Mouse (Mus musculus) G1E (cell line): ENCODE data around the gene Ttc39d.

ENCODE experiments used
- CTCF ChIP-seq: IDR thresholded peaks from 2 replicates; pipeline ENCODE4 v1.5.1; 2012; ENCODE audit warnings: low read depth, low read length, inconsistent platforms, mixed read lengths
- GATA1 ChIP-seq: IDR thresholded peaks from 2 replicates; pipeline ENCODE4 v1.6.1; 2012; ENCODE audit warnings: borderline replicate concordance, low read length, inconsistent platforms, mixed read lengths
- TAL1 ChIP-seq: conservative IDR thresholded peaks from 2 replicates; pipeline ENCODE4 v1.6.1; 2012; ENCODE audit warnings: low read depth, low read length, inconsistent platforms, mixed read lengths

GRCm38 (mm10) chr17:80223829-80224228, 16.6 kb downstream of the Ttc39d start:
- TF ChIP-seq CTCF (no peak), GATA1 (no peak), TAL1 (no peak)
